ENCODE assay signal across 7 mouse cellular contexts in genomic region chr17:84186451-84187202, GRCm38 (mm10). TPM values are rescaled to one million over a fixed set of nuclear protein-coding genes. Genes with fewer than 3 reads are reported as not detected.
DNase-seq lines count a peak whose midpoint lies in the region; ATAC-seq and TF ChIP-seq lines count a peak whose summit lies in the region.

No protein-coding gene starts in this region.

- WGBS in forebrain, embryonic 14.5 days, result under 1% methylated on average over 79 of the region's 80 CpGs
- WGBS in hindbrain, embryonic 13.5 days, result under 1% methylated on average over 80 of the region's 80 CpGs

- peak overlapping the region; percentile 75 for H3K9ac ChIP-seq in forebrain, embryonic 14.5 days (ENCODE audit: low read length)
- peak overlapping the region; percentile 82 for H3K9ac ChIP-seq in hindbrain, embryonic 13.5 days

- peak; percentile 79 for DNase-seq in adipocyte (ENCODE audit: low spot score)
- DNase-seq in forebrain, embryonic 14.5 days (ENCODE audit: low spot score), result peak; percentile 43
- DNase-seq in liver, result peak; percentile 66
- peak; percentile 61 to 64 for DNase-seq in natural killer cell, adult 2 months (ENCODE audit: low spot score in 2 of 2)
- peak; percentile 70 to 71 for DNase-seq in thymus, postnatal 10 days (ENCODE audit: low spot score in 2 of 2)

- peak overlapping the region; percentile 81 for H3K27ac ChIP-seq in forebrain, embryonic 14.5 days (ENCODE audit: low read depth, low read length)
- H3K27ac ChIP-seq in hindbrain, embryonic 13.5 days, result peak overlapping the region; percentile 82

- ATAC-seq in forebrain, embryonic 14.5 days, result no peak
- ATAC-seq in hindbrain, embryonic 13.5 days (ENCODE audit: low FRiP score), result no peak

- H3K4me2 ChIP-seq in forebrain, embryonic 14.5 days (ENCODE audit: low read length), result peak overlapping the region; percentile 65
- peak overlapping the region; percentile 55 for H3K4me2 ChIP-seq in hindbrain, embryonic 13.5 days

- no peak for TF ChIP-seq CTCF in E14TG2a.4 (conservative IDR thresholded peaks at IDR 0.05; ENCODE audit: low read length)

- H3K9me3 ChIP-seq in E14TG2a.4 (ENCODE audit: low read length), result no peaks in the 10 kb centered on the region
- H3K9me3 ChIP-seq in forebrain, embryonic 14.5 days (replicated peaks; ENCODE audit: control insufficient read depth, low read length), result no peaks in the 10 kb centered on the region
- H3K9me3 ChIP-seq in hindbrain, embryonic 13.5 days, result no peaks in the 10 kb centered on the region

- peaks cover 51% of the 10 kb centered on the region for H3K4me1 ChIP-seq in E14TG2a.4 (replicated peaks; ENCODE audit: low read depth, low read length)
- H3K4me1 ChIP-seq in forebrain, embryonic 14.5 days (ENCODE audit: control insufficient read depth, insufficient read depth, low read length), result peaks cover 11% of the 10 kb centered on the region; the same call in 1 of the 2 replicates
- peaks cover 43% of the 10 kb centered on the region for H3K4me1 ChIP-seq in hindbrain, embryonic 13.5 days (replicated peaks)

- H3K4me3 ChIP-seq in E14TG2a.4 (replicated peaks; ENCODE audit: low read length), result peak overlapping the region; percentile 87
- H3K4me3 ChIP-seq in forebrain, embryonic 14.5 days (ENCODE audit: low read depth, low read length), result peak overlapping the region; percentile 53
- peak overlapping the region; percentile 55 for H3K4me3 ChIP-seq in hindbrain, embryonic 13.5 days

- peaks cover 5% of the 10 kb centered on the region; the same call in 1 of the 2 replicates for H3K27me3 ChIP-seq in E14TG2a.4 (ENCODE audit: insufficient read depth, low read length)
- 0 out of 2 replicates have a peak, but pooled peaks cover 3% of the 10 kb centered on the region for H3K27me3 ChIP-seq in forebrain, embryonic 14.5 days (replicated peaks; ENCODE audit: control insufficient read depth, insufficient read depth, low read length)
- peaks cover 41% of the 10 kb centered on the region for H3K27me3 ChIP-seq in hindbrain, embryonic 13.5 days

- H3K36me3 ChIP-seq in E14TG2a.4 (ENCODE audit: insufficient read depth, low read length), result peaks cover 26% of the 10 kb centered on the region
- H3K36me3 ChIP-seq in forebrain, embryonic 14.5 days (ENCODE audit: control insufficient read depth, insufficient read depth, low read length), result no peaks in the 10 kb centered on the region
- H3K36me3 ChIP-seq in hindbrain, embryonic 13.5 days, result peaks cover 3% of the 10 kb centered on the region

RNA-seq across cellular contexts. Expression of gene Zfp36l2, which starts 1.1 kb away (rescaled TPM):
- 5.6 and 6.2 TPM in 2 replicates for polyA plus RNA-seq in forebrain, embryonic 14.5 days (2014; fragmentation: Nextera tagmentation; extraction: Ambion mirVana)
- polyA plus RNA-seq in hindbrain, embryonic 13.5 days (2015; fragmentation: Nextera tagmentation; extraction: Ambion mirVana), result 5.1 and 5.2 TPM in 2 replicates
